Mouse (Mus musculus) midbrain, embryonic 14.5 days (tissue): ENCODE results near the gene Isyna1. TPM values are rescaled to one million over a fixed set of nuclear protein-coding genes. Genes with fewer than 3 reads are reported as not detected.

ENCODE experiments used
- ATAC-seq: fragments of 200-750 bp; cut with Nextera tagmentation; 2 replicates; pipeline ENCODE4 v1.8.0; 2017; ENCODE audit warnings: moderate number of reproducible peaks, moderate library complexity; ENCODE audit not compliant: low FRiP score, low TSS enrichment
- DNase-seq: peaks from one replicate; pipeline ENCODE4 v3.0.0-alpha.2; 2015
- H3K27ac ChIP-seq: fragments of 300-500 bp; sonication (generic); replicated peaks from 2 replicates; pipeline ENCODE4 v1.5.1; 2014; ENCODE audit warnings: mild to moderate bottlenecking, low read depth, low read length, moderate library complexity
- H3K27me3 ChIP-seq: fragments of 300-500 bp; sonication (generic); 2 replicates; pipeline ENCODE4 v1.6.1; 2014; ENCODE audit warnings: low read length, control low read depth, mixed read lengths; ENCODE audit not compliant: control insufficient read depth, insufficient read depth
- H3K36me3 ChIP-seq: fragments of 300-500 bp; sonication (generic); 2 replicates; pipeline ENCODE4 v1.6.1; 2014; ENCODE audit warnings: low read length, control low read depth; ENCODE audit not compliant: control insufficient read depth, insufficient read depth
- H3K4me1 ChIP-seq: fragments of 300-500 bp; sonication (generic); 2 replicates; pipeline ENCODE4 v1.6.1; 2014; ENCODE audit warnings: mild to moderate bottlenecking, antibody characterized with exemption, low read length, control low read depth; ENCODE audit not compliant: control insufficient read depth, insufficient read depth
- H3K4me2 ChIP-seq: fragments of 300-500 bp; sonication (generic); 2 replicates; pipeline ENCODE4 v1.6.1; 2014; ENCODE audit warnings: mild to moderate bottlenecking, low read length, moderate library complexity
- H3K4me3 ChIP-seq: fragments of 300-500 bp; sonication (generic); replicated peaks from 2 replicates; pipeline ENCODE4 v1.5.1; 2014; ENCODE audit warnings: low read depth, low read length
- H3K9ac ChIP-seq: fragments of 300-500 bp; sonication (generic); replicated peaks from 2 replicates; pipeline ENCODE4 v1.6.1; 2014; ENCODE audit warnings: mild to moderate bottlenecking, low read length, moderate library complexity
- H3K9me3 ChIP-seq: fragments of 300-500 bp; sonication (generic); 2 replicates; pipeline ENCODE4 v1.6.1; 2016; ENCODE audit warnings: low read length, control low read depth, mixed read lengths; ENCODE audit not compliant: control insufficient read depth
- WGBS: fragments of 180-500 bp; shearing (Covaris S2); extraction: QIAGEN DNeasy Blood & Tissue Kit; methylation state at CpG from one replicate; pipeline ENCODE4 v1.1.7; 2014; 5-methylcytosine and 5-hydroxymethylcytosine counted together
- polyA plus RNA-seq: library from polyadenylated mRNA; unstranded; fragments of >200 nt; fragmentation: Nextera tagmentation; extraction: Ambion mirVana; gene quantifications from 2 replicates; pipeline ENCODE4 v1.2.1, GENCODE M21; 2014

Gene Isyna1
- polyA plus RNA-seq, 1 experiment from 2014 or later, result 91.9 TPM

GRCm38 (mm10) chr8:70602139-70602811 is 8.1 kb downstream of the Isyna1 start:
- H3K27me3 ChIP-seq, result no peaks in the 10 kb centered on the region
- no peak for ATAC-seq
- H3K36me3 ChIP-seq, result peaks cover 5% of the 10 kb centered on the region; the same call in 1 of the 2 replicates
- no peak for DNase-seq
- H3K4me3 ChIP-seq, result no peak overlapping the region
- no peak overlapping the region for H3K9ac ChIP-seq
- no peaks in the 10 kb centered on the region for H3K9me3 ChIP-seq
- H3K27ac ChIP-seq, result peak overlapping the region; percentile 86
- H3K4me2 ChIP-seq, result no peak overlapping the region
- WGBS, result 95% methylated on average over 13 of the region's 13 CpGs
- peaks cover 57% of the 10 kb centered on the region for H3K4me1 ChIP-seq

GRCm38 (mm10) chr8:70604558-70604957 is 10.4 kb downstream of the Isyna1 start:
- Histone ChIP-seq H3K9ac (no peak overlapping the region), H3K27ac (0 out of 2 replicates have a peak overlapping the region, but pooled peaks have one; percentile 41), H3K4me3 (no peak overlapping the region), H3K9me3 (no peaks in the 10 kb centered on the region), H3K4me1 (peaks cover 47% of the 10 kb centered on the region), H3K27me3 (no peaks in the 10 kb centered on the region), H3K4me2 (no peak overlapping the region), H3K36me3 (0 out of 2 replicates have a peak, but pooled peaks cover 5% of the 10 kb centered on the region)
- 85% methylated on average over 7 of the region's 7 CpGs for WGBS
- ATAC-seq, result no peak
- DNase-seq, result no peak

- Histone ChIP-seq H3K9ac (no peak overlapping the region), H3K9me3 (no peaks in the 10 kb centered on the region), H3K4me1 (peaks cover 45% of the 10 kb centered on the region), H3K27me3 (no peaks in the 10 kb centered on the region), H3K36me3 (0 out of 2 replicates have a peak, but pooled peaks cover 5% of the 10 kb centered on the region), H3K4me3 (no peak overlapping the region), H3K27ac (no peak overlapping the region), H3K4me2 (peak overlapping the region; percentile 72)
- no peak for DNase-seq
- 90% methylated on average over 9 of the region's 9 CpGs for WGBS
- no peak for ATAC-seq
Observed at GRCm38 (mm10) chr8:70605871-70606779, 12.0 kb downstream of the Isyna1 start.

GRCm38 (mm10) chr8:70606780-70607602 is 12.8 kb downstream of the Isyna1 start:
- no peaks in the 10 kb centered on the region for H3K27me3 ChIP-seq
- H3K9me3 ChIP-seq, result no peaks in the 10 kb centered on the region
- ATAC-seq (no peak), DNase-seq (no peak)
- 69% methylated on average over 18 of the region's 18 CpGs for WGBS
- H3K4me3 ChIP-seq, result peak overlapping the region; percentile 79
- H3K4me2 ChIP-seq, result peak overlapping the region; percentile 72
- H3K4me1 ChIP-seq, result peaks cover 41% of the 10 kb centered on the region
- peak overlapping the region; percentile 82 for H3K9ac ChIP-seq
- 0 out of 2 replicates have a peak, but pooled peaks cover 3% of the 10 kb centered on the region for H3K36me3 ChIP-seq
- H3K27ac ChIP-seq, result no peak overlapping the region

GRCm38 (mm10) chr8:70607603-70607897 is 13.4 kb downstream of the Isyna1 start:
- Histone ChIP-seq H3K36me3 (no peaks in the 10 kb centered on the region), H3K4me1 (peaks cover 41% of the 10 kb centered on the region), H3K4me3 (peak overlapping the region; percentile 79), H3K9me3 (no peaks in the 10 kb centered on the region), H3K9ac (peak overlapping the region; percentile 82), H3K4me2 (peak overlapping the region; percentile 72), H3K27me3 (no peaks in the 10 kb centered on the region), H3K27ac (peak overlapping the region; percentile 73; the same call in 1 of the 2 replicates)
- WGBS, result 23% methylated on average over 6 of the region's 6 CpGs
- DNase-seq (no peak), ATAC-seq (0 out of 2 replicates have a peak, but pooled peaks have one; percentile 0)

- Histone ChIP-seq H3K4me2 (peak overlapping the region; percentile 72), H3K4me1 (peaks cover 41% of the 10 kb centered on the region), H3K27ac (peak overlapping the region; percentile 73), H3K27me3 (no peaks in the 10 kb centered on the region), H3K9me3 (no peaks in the 10 kb centered on the region), H3K9ac (peak overlapping the region; percentile 82), H3K4me3 (peak overlapping the region; percentile 79), H3K36me3 (no peaks in the 10 kb centered on the region)
- peak; percentile 85 for DNase-seq
- ATAC-seq, result peak; percentile 31; the same call in 1 of the 2 replicates
- WGBS, result 2% methylated on average over 84 of the region's 84 CpGs
Observed at GRCm38 (mm10) chr8:70607898-70608748, 13.9 kb downstream of the Isyna1 start.

- Histone ChIP-seq H3K4me1 (peaks cover 41% of the 10 kb centered on the region), H3K9me3 (no peaks in the 10 kb centered on the region), H3K27ac (peak within 1 kb of the TSS; percentile 86), H3K4me2 (peak within 1 kb of the TSS; percentile 72), H3K36me3 (no peaks in the 10 kb centered on the region), H3K9ac (peak within 1 kb of the TSS; percentile 82), H3K27me3 (no peaks in the 10 kb centered on the region), H3K4me3 (peak within 1 kb of the TSS; percentile 79)
- no peak for DNase-seq
- ATAC-seq, result no peak
- WGBS, result 6% methylated on average over 26 of the region's 26 CpGs
Observed at GRCm38 (mm10) chr8:70608749-70609367, 14.7 kb downstream of the Isyna1 start, which contains the start of gene Ssbp4. Gene Ssbp4, minus strand, starts transcription at chr8:70608872.
